Mouse (Mus musculus) gastrocnemius, postnatal 25 days (tissue): ENCODE measurements around the gene N4bp2. TPM values are rescaled to one million over a fixed set of nuclear protein-coding genes. Genes with fewer than 3 reads are reported as not detected.

Source experiments
- DNase-seq: peaks from one replicate; pipeline ENCODE4 v3.0.0; 2022
- total RNA-seq, 2 experiments: library from RNA; stranded (reverse); gene quantifications; 1 replicate in 1 of 2; 2 replicates in 1 of 2; pipeline ENCODE4 v1.2.3; 2021

N4bp2 gene
- total RNA-seq, 2 experiments from 2014 or later = 8.1 to 9.3 TPM

DNA sequence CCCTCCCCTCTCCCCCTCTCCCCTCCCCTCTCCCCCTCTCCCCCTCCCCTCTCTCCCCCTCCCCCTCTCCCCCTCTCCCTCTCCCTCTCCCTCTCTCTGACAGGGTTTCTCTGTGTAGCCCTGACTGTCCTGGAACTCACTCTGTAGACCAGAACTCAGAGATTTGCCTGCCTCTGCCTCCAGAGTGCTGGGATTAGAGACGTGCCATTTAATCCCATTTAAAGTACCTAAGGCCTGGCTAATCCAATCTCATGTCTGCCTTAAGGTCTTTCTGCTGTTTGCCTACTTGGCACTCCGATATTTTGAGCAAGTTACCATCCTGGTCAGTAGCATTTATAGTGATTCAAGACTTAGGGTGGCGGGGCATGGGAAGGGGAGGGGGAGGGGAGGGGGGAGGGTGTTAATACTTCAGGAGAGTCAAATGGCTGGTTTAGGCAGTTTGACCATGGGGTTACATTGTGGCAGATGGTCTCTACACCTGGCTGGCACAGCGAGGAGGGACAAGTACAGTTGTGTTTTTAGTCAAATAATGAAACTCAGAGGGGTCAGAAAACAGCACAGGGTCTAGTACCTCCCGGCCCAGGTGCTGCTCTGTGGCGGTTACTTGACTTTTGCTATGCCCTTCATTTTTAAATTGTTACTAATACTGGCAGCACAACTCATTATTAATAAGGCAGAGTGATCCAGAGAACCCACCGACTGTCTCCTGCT lies 99.1 kb downstream of the N4bp2 start:
- no peak for DNase-seq

DNA sequence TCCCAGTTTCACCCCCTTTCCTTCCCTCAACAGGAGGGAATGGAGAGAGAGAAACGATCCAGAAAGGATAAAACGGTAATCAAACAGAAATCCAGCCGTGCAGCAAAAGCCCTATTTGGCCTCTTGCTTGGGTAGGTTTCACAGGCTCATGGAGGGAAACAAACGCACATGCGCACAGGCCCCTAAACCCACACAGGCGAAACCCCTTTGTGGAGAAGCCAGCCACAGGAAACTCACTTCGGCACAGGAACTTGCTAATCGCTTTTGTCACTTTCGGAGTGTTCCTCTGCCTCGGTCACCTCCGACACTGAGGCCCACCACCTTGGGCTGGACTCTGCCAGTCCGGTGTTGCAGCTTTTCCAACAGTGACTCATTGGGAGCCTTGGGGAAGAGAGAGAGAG lies 100.0 kb downstream of the N4bp2 start:
- DNase-seq = peak; percentile 46

DNA sequence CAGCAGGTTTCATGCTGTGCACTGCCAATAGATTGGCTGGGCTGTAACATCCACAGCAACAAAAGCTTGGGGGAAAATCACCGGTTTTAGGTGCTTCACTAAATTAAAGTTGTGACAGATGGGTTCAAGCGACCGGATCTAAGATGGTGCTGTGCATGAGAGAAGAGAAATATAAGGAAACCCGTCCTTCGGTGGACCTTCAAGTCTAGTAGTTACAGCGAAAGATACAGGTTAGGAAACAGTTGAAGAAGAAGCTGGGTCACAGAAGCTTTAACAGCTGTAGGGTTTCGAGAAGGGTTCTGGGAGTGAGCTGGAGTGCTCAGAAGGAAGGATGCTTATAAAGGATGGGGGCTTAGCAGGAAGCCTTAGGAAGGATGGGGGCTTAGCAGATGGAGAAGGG lies 101.2 kb downstream of the N4bp2 start:
- DNase-seq = no peak

DNA sequence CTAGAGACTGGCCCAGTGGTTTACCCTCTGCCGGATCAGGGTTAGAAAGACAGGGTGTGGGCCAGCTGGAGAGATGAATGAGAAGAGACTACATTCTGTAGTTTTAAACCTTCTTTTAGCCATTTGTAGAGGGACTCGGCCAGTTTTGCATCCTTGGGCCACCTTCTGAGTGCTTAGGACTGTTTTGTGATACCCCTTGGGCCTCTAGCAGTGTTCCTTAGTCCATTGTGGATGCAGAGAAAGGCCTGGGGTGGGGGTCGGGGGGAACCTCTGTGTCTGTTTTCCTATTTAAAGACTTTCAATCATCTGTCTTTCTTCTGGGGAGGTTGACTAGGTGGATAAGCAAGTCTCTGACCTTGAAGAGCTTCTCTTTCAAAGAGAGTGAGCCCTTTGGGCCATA lies 101.6 kb downstream of the N4bp2 start:
- DNase-seq = no peak

DNA sequence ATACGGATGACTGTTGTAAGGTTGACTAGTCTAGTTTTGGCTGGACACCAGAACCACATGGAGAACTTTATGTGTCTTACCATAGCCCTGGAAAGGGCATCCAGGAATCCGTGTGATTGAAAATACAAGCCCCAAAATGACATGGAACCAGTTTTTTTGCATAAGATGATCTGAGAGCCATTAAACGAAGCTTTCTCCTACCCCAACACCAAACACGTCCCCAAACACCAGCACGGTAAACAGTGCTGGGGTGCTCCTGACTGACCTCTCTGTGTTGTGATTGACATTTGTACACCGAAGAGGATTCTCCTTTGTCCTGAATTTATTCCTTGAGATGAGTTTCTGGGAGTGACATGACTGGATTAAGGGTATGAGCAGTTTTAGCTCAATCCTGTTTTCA lies 103.3 kb downstream of the N4bp2 start:
- DNase-seq = no peak

DNA sequence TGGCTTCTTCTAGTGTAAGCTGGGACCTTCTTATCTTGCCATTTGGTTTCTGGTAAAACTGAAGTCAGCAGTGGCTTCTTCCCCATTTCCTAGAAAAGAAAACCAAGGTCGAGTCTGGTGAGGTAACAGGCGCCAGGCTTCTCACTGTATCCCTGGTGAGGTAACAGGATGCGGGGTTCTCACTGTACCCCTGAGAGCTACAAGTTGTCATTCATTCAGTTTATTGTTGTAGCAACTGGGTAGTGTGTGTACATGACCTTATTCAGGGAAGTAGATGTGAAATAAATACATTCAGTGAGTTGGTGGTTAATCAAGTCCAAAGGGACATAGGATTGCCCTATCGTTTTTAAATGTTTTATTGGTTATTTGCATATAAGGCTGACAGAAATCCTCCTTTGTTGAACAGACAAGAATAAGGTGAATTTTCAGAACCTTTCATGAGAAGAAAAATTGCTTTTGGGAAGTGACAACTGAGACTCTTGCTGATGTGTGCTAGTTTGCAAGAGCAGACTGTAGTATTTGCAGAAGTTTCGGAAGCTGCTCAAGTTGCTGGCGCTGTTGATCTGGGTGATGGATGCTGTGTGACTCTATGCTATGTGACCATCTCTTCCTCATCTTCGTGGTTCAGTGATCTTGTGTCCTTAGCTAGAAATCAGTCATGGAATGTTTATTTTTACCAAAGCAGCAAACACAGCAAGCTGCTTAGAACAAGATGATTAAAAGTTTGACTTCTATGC lies 104.2 kb downstream of the N4bp2 start:
- no peak for DNase-seq

DNA sequence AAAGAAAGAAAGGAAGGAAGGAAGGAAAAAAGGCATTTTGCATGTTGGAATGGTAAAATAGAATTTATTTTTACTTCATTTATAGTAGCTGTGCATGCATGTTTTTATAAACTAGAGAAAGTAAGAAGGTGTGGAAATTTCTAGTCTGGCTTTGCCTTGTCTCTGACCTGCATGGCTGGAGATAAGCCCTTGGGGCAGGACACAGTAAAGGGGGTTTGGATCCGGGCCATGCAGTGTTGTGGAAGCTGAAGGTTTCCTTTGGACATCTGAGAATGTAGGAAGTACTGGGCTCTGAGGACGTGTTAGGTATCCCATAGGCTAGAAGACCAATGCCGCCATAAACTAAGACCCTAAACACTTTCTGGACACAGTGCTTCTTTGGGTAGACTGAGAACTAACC lies 105.1 kb downstream of the N4bp2 start:
- DNase-seq = no peak

DNA sequence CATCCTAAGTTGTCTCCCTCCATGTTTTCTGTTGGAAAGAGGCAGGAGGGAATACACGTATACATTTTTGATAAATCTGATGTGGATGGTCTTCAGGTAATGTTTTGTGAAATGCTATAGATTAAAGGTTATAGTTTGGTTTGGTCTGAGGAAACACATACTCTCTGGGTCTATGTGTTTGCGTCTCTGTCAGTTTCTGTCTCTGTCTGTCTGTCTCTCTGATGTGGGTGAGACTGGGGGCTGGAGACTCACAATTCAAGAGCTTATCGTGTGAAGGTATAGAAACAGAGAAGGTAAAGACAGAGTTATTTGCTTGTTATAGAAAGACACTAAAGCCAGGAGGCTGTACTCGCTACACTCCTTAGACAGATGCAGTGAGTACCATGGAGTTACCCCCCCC lies 106.3 kb downstream of the N4bp2 start:
- DNase-seq = no peak

DNA sequence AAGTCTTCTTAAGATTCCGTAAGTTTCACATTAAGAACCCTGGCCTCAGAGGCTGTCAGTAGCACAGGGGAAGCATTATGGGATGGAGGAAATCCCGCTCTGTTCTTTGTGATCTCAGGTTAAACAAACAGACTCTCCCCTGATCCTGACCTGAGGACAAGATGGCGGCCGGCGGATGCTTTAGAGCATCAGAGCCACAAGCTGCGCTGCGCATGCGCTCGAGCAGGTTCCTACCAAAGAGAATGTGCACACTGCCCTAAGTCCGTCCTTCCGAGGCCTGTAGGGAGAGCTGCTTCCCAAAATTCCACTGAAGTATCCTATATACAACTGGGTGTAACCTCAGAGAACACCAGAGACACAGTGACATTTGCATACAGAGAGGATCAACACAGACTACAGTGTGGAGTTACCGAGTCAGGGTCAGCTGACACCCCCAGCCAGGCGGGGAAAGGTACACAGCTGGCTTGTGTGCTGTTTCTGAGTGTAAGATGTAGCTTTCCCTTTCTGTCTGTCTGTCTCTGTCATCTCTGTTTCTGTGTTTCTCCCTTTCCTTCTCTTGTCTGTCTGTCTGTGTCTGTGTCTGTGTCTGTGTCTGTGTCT lies 108.1 kb downstream of the N4bp2 start:
- no peak for DNase-seq

DNA sequence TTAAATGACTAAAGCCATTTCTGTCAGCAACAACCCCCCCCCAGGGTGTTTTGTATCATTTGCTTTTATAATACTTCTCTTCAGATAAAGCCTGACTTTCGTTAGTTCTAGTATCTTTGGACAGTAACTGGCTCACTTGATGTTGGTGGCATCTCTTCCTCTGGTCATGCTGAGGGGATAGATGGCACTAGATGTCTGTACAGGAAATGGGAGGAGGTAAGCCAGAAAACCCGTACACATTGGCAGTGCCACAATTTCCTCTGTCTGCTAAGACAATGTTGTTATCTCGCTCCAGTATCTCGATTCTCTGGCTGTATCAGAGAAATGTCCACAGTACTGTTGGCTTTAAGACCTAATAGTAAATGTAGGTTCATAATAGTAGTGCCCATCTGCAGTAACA lies 109.9 kb downstream of the N4bp2 start:
- DNase-seq = no peak

DNA sequence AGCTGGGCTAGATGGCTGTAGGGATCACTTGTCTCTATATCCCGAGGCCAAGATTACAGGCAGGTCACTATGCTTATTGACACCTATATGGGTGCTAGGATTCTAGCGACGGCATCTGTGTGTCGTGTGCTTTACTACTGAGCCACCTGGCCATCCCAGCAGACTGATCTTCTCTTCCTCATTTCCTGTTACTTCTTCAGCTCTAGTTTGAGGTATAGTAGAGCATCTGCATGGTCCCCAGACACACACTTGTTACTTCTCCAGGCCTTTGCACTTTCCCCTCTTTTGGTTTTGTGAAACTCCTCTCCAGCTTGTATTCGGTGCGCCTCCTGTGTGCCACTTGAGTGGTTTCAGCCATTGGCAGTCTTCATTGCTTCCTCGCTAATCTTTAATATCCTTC lies 111.9 kb downstream of the N4bp2 start:
- DNase-seq = no peak

DNA sequence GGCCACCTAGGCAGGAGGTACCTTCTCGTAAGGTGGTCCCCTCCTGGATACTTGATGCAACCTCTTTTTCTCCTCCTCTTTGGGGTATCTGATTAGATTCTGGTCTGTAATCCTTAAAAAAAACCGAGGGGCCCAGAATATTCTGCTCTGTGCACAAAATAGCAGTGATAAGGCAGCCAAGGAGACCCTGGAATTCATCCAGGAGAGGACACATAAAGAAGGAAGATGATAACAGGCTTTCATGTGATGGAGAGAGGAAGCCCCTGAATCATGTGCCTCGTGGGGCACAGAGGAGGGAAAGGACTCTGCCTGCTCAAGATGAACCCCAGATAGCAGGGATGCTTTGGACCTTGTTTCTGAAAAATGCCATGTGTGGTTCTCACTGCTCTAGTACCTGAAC lies 115.0 kb downstream of the N4bp2 start:
- DNase-seq = no peak

Other genes with a start within 250 kb of the N4bp2 start
- gene Smim14, start 226.3 kb upstream of the N4bp2 start, total RNA-seq = 10 to 100 TPM; 33.5 to 34.6 TPM
- 10 to 100 TPM; 59.0 to 60.3 TPM for gene Ube2k, start 226.3 kb upstream of the N4bp2 start, total RNA-seq
- 10 to 100 TPM; 37.6 to 41.9 TPM for gene Pds5a, start 65.2 kb upstream of the N4bp2 start, total RNA-seq
- gene Rhoh, start 97.7 kb downstream of the N4bp2 start, total RNA-seq = under 1 TPM; 0.18 to 0.29 TPM
- 10 to 100 TPM in 1 of 2 experiments, 1 to 10 TPM in 1; 5.4 to 11.4 TPM for gene Chrna9, start 171.4 kb downstream of the N4bp2 start, total RNA-seq
- gene 9130230L23Rik, start 240.8 kb downstream of the N4bp2 start, total RNA-seq = not detected